Mouse (Mus musculus): ENCODE data around the gene Arhgef2.

GRCm38 (mm10) chr3:88619113-88620097 lies 13.6 kb downstream of the Arhgef2 start:
- no peak for TF ChIP-seq CTCF (conservative IDR thresholded peaks at IDR 0.05; ENCODE audit: insufficient read depth, insufficient read length, low read depth, low read length)
- TF ChIP-seq POLR2A (IDR thresholded peaks at IDR 0.05; ENCODE audit: low read depth, low read length), result no peak
